Mouse (Mus musculus): ENCODE data around the gene Flvcr1. TPM values are rescaled to one million over a fixed set of nuclear protein-coding genes. Genes with fewer than 3 reads are reported as not detected.
A peak's percentile ranks its signal among the peaks of the same experiment; 100 is the strongest.

Gene Flvcr1
- polyA plus RNA-seq, 1 experiment from 2014 or later, result 9.8 TPM

DNA sequence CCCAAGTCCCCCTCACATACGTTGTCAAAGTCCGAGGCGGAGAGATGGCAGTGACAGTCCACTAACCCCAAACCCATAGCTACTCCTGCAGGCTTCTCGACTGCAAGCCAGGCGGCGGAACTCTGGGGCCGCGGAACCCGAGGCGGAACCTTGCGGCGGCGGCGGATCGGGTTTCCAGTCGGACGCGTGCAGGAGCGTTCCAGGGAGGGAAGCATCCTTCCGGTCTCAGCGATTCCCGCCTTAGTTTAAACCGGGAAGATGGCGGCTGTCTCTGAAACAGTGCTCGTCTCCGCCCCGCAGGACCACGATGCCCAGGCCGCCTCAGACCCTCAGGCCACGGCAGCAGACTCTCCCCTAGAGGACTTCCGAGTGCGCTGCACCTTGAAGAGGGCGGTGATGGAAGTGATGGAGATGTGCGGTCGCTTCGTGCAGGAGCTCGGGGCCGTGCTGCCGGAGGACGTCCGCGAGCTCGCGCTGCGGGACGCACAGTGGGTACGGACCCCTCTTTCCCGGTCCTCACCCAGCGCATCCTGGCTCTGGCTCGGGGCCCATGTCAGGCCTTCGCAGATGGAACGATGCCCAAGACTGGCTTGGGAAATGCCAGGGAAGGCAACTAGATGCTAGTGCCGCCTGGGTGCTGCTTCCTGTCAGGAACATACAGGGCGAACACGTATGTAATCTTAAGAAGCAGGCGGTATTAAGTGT is 37.0 kb upstream of the Flvcr1 start, which contains the start of the genes Tatdn3 and Nsl1:
Gene Tatdn3, minus strand, starts transcription at position 152 of the 705 bp plus-strand sequence.
Gene Nsl1, plus strand, starts transcription at position 232 of the 705 bp plus-strand sequence.
- peak; percentile 92 for ATAC-seq
- H3K27me3 ChIP-seq (replicated peaks), result no peaks in the 10 kb centered on the region
- peak within 1 kb of the TSS; percentile 59; the same call in 1 of the 2 replicates for H3K27ac ChIP-seq

DNA sequence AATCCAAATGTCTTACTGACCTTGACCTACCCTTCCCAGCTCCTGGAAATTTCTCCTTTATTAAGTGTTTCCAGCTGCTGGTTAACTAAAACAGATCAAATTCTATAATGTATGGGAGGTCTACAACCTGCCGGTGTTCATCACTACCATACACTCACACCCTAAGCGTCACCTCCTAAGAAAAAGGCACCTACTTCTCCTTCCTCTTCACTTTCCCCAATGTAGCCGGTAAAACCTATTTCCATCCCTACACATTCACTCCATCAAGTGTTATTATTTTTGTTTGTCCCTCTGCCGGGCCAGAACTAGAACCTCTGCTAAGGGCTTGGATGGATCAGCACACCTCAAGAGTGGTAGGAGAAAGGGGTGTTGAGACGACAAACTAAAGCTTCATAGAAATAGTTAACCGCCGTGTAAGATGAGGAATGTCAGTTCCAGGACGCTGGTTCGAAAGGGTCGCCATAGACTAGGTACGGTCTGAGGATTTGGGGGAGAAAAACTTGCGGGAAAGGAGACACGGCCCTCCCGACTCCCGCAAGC is 36.4 kb upstream of the Flvcr1 start:
- peak; percentile 48 for ATAC-seq
- H3K27me3 ChIP-seq (replicated peaks), result no peaks in the 10 kb centered on the region
- no peaks in the 10 kb centered on the region for H3K9me3 ChIP-seq
- peaks cover 11% of the 10 kb centered on the region; the same call in 1 of the 2 replicates for H3K4me1 ChIP-seq (replicated peaks)
- WGBS, result 5% methylated on average over 15 of the region's 15 CpGs
- H3K4me3 ChIP-seq (replicated peaks), result peak overlapping the region; percentile 89
- H3K9ac ChIP-seq, result peak overlapping the region; percentile 77
- H3K4me2 ChIP-seq (replicated peaks), result peak overlapping the region; percentile 74
- H3K36me3 ChIP-seq, result peaks cover 11% of the 10 kb centered on the region; the same call in 1 of the 2 replicates
- H3K27ac ChIP-seq, result no peak overlapping the region

More for the DNA sequence above, 37.0 kb upstream of the Flvcr1 start, which contains the start of the genes Tatdn3 and Nsl1:
- peak within 1 kb of the TSS; percentile 89 for H3K4me3 ChIP-seq (replicated peaks)
- no peaks in the 10 kb centered on the region for H3K9me3 ChIP-seq
- peaks cover 11% of the 10 kb centered on the region; the same call in 1 of the 2 replicates for H3K36me3 ChIP-seq
- H3K4me1 ChIP-seq (replicated peaks), result peaks cover 11% of the 10 kb centered on the region; the same call in 1 of the 2 replicates
- WGBS, result under 1% methylated on average over 56 of the region's 56 CpGs
- peak within 1 kb of the TSS; percentile 77 for H3K9ac ChIP-seq
- H3K4me2 ChIP-seq (replicated peaks), result peak within 1 kb of the TSS; percentile 74

DNA sequence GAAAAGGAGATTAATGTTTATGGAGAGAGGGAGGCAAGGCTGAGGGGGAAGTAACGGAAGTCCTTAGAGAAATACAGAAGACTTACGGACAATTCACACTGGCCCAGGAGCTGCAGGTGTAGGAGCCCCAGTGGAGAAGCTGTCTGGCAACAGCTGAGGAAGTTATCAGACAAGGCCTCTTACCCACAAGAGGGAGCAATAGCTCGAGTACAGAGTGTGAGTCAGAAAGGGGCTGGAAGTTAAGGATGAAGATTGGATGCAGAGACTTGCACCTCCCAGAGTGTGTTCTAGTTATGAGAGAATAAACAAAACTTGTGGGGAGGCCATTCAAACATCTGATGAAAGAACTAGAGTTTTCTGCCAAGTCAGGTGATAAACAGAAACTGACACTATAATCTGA is 31.5 kb upstream of the Flvcr1 start:
- WGBS, result 65% methylated on average over 3 of the region's 3 CpGs

DNA sequence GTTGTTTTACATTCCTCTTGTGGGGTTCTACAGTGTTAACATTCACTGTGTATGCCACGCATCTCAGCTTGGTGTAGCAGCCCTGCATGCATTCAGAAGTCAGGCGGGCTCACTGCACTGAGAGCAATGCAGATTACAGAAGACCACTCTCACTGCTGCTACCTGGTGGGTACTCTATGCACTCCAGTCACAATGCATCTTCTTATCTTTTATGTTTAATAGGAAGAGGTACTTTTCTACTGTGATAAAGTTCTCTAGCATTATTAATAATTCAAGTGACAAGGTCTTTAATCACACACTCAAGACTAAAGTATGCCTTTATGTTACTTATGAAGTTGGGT is 29.5 kb upstream of the Flvcr1 start:
- no peak overlapping the region for H3K4me3 ChIP-seq (replicated peaks)
- WGBS, result 67% methylated on average over 2 of the region's 2 CpGs
- no peaks in the 10 kb centered on the region for H3K27me3 ChIP-seq (replicated peaks)
- H3K9me3 ChIP-seq, result no peaks in the 10 kb centered on the region
- H3K9ac ChIP-seq, result no peak overlapping the region
- H3K4me1 ChIP-seq (replicated peaks), result no peaks in the 10 kb centered on the region
- no peak overlapping the region for H3K27ac ChIP-seq
- no peaks in the 10 kb centered on the region for H3K36me3 ChIP-seq
- ATAC-seq, result 0 out of 2 replicates have a peak, but pooled peaks have one; percentile 3
- no peak overlapping the region for H3K4me2 ChIP-seq (replicated peaks)

More for the DNA sequence above, 31.5 kb upstream of the Flvcr1 start:
- H3K4me1 ChIP-seq (replicated peaks), result 0 out of 2 replicates have a peak, but pooled peaks cover 2% of the 10 kb centered on the region
- H3K9ac ChIP-seq, result no peak overlapping the region
- H3K4me2 ChIP-seq (replicated peaks), result no peak overlapping the region
- no peak overlapping the region for H3K4me3 ChIP-seq (replicated peaks)
- H3K36me3 ChIP-seq, result no peaks in the 10 kb centered on the region
- H3K9me3 ChIP-seq, result no peaks in the 10 kb centered on the region
- H3K27ac ChIP-seq, result no peak overlapping the region
- no peaks in the 10 kb centered on the region for H3K27me3 ChIP-seq (replicated peaks)
- ATAC-seq, result no peak

DNA sequence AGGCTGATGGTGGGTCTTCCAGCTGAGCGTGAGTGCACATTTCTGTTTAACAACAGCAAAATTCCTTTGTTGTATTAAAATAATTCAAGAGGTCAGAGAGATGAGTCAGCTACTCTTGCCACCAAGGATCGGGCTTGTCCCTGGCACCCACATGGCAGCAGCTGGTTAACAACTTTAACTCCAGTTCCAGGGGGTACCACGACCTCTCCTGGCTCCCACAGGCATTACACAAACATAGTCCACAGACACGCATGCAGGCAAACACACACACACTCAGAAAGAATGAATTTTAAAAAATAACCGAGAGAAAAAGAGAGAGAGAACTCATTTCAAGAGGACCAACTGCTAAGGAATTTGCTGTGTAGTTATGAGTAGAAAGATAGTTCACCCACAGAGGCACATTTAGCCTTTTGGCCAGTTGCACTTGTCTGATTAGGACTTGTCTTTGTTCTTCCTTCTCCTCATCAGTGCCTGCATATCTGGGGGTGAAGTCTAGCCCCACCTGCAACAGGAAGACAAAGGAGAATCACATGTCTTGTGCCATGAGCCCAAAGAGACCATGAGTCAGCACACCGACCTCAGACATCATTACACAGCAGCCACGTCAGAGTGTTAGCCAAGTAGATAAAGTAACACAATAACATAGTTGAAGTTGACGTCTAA is 29.0 kb upstream of the Flvcr1 start:
- H3K4me1 ChIP-seq (replicated peaks), result no peaks in the 10 kb centered on the region
- H3K9me3 ChIP-seq, result no peaks in the 10 kb centered on the region
- no peak overlapping the region for H3K4me3 ChIP-seq (replicated peaks)
- no peak overlapping the region for H3K27ac ChIP-seq
- ATAC-seq, result peak; percentile 59; the same call in 1 of the 2 replicates
- H3K4me2 ChIP-seq (replicated peaks), result no peak overlapping the region
- whole genome bisulfite sequencing, result 71% methylated on average over 8 of the region's 8 CpGs
- H3K27me3 ChIP-seq (replicated peaks), result no peaks in the 10 kb centered on the region
- H3K9ac ChIP-seq, result no peak overlapping the region
- H3K36me3 ChIP-seq, result no peaks in the 10 kb centered on the region

DNA sequence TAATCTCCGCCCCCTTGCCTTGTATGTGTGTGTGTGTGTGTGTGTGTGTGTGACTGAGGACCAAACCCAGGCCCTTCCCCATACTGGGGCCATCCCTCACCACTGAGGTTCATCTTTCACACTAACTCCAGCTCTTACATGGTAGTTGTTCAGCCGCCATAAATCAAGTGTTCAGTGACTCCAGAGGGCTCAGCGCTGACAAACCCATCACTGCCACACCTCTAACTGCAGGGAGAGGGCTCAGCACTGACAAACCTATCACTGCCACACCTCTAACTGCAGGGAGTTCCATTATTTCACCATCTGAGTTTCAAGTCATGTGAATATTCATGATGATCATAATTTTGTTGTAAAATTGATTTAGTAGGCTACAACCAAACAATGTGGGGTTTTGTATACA is 27.6 kb upstream of the Flvcr1 start:
- Histone ChIP-seq H3K36me3 (no peaks in the 10 kb centered on the region), H3K4me2 (replicated peaks) (no peak overlapping the region), H3K4me1 (replicated peaks) (no peaks in the 10 kb centered on the region), H3K27ac (no peak overlapping the region), H3K9me3 (no peaks in the 10 kb centered on the region), H3K9ac (no peak overlapping the region), H3K27me3 (replicated peaks) (no peaks in the 10 kb centered on the region), H3K4me3 (replicated peaks) (no peak overlapping the region)
- 69% methylated on average over 3 of the region's 3 CpGs for WGBS
- ATAC-seq, result peak; percentile 71; the same call in 1 of the 2 replicates

DNA sequence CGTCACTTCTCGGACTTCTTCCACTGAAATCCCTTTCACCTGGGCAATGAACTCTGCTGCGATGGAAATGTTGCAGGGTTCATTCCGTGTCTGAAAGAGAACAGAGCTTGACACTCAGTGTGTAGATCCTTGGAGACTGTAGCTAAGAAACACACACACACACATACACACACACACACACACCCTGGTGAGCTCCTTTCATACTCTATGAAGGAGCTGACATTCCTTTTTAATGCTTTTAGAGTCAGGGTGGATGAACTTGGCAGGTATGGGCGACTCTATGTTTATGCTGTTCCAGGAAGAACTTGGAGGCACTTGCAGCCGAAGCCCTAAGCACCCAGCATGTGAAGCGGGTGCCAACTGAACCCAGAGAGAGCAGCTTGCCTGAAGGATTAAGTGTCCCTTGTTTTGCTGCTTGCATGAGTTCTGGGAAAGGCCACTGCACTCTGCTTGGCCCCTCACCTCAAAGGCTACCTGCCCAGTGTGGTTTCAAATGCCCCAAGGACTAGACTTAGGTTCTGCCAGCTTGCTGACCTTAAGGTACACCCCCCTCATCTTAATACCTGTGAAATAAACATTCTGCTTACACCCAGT is 20.4 kb upstream of the Flvcr1 start:
- Histone ChIP-seq H3K4me1 (replicated peaks) (no peaks in the 10 kb centered on the region), H3K36me3 (no peaks in the 10 kb centered on the region), H3K9ac (no peak overlapping the region), H3K4me3 (replicated peaks) (no peak overlapping the region), H3K4me2 (replicated peaks) (no peak overlapping the region), H3K27me3 (replicated peaks) (no peaks in the 10 kb centered on the region), H3K27ac (no peak overlapping the region), H3K9me3 (no peaks in the 10 kb centered on the region)
- 72% methylated on average over 7 of the region's 7 CpGs for WGBS
- no peak for ATAC-seq

DNA sequence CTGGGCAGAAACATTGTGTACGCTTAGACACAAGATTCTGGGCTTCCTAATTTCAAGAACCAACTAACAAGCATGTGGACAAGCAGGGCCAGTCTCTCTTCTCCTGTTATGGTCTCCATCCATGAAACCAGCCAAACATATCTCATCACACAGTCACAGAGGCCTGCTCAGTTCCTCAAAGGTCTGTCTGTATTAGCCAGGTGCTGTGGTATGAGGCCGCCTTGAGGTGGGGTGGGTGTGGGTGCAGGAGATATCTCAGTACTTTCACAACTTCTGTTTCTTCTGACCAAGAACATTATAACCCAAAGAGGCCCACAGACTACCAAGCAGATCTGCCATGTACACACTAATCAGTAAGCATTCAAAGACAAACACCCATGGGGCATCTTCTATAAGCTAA is 19.3 kb upstream of the Flvcr1 start:
- no peak overlapping the region for H3K4me2 ChIP-seq (replicated peaks)
- H3K36me3 ChIP-seq, result no peaks in the 10 kb centered on the region
- no peaks in the 10 kb centered on the region for H3K9me3 ChIP-seq
- H3K9ac ChIP-seq, result no peak overlapping the region
- H3K27ac ChIP-seq, result no peak overlapping the region
- no peak overlapping the region for H3K4me3 ChIP-seq (replicated peaks)
- WGBS, result 97% methylated on average over 2 of the region's 2 CpGs
- no peak for ATAC-seq
- no peaks in the 10 kb centered on the region for H3K27me3 ChIP-seq (replicated peaks)
- no peaks in the 10 kb centered on the region for H3K4me1 ChIP-seq (replicated peaks)

DNA sequence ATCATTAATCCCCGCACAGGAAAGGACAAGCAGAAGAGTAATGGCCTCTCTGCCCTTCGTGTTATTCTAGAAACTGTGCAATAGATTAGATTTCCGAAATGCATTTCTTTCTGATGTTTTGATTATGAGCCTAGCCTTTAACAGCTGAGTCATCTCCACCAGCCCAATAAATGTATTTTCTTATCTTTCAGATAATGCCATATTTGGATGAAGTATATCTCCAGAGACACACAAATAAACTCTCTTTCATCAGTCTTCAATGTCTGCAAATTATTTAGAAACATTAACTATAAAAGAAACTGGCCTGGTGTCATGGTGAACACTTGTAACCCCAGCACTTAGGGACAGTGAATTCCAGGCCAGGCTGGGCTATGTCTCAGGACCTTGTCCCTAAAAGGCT is 16.7 kb upstream of the Flvcr1 start:
- no peak for ATAC-seq
- no peaks in the 10 kb centered on the region for H3K36me3 ChIP-seq
- H3K27me3 ChIP-seq (replicated peaks), result no peaks in the 10 kb centered on the region
- WGBS, result 60% methylated on average over 3 of the region's 3 CpGs
- H3K9me3 ChIP-seq, result no peaks in the 10 kb centered on the region
- H3K4me1 ChIP-seq (replicated peaks), result no peaks in the 10 kb centered on the region
- no peak overlapping the region for H3K9ac ChIP-seq
- H3K4me2 ChIP-seq (replicated peaks), result no peak overlapping the region
- no peak overlapping the region for H3K4me3 ChIP-seq (replicated peaks)
- H3K27ac ChIP-seq, result no peak overlapping the region

DNA sequence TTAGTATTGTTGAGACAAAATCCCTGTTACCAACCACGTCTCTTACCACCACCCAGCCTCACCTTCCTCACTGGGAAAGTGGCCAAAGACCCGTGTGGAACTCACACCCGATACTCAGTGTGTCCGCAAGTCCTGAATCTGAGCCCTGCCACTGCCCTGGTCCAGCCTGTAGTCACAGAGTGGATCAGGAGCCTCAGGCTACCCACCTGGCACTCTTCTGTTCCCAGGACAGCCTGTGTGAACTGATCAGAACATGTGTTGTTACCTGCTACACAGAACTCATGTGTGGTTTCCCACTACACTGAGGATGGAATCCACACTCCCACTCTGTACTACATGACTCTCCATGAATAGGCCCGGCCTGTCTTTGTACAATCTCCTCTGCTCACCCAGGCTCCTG is 16.1 kb upstream of the Flvcr1 start:
- Histone ChIP-seq H3K4me1 (replicated peaks) (no peaks in the 10 kb centered on the region), H3K36me3 (no peaks in the 10 kb centered on the region), H3K4me3 (replicated peaks) (no peak overlapping the region), H3K9me3 (no peaks in the 10 kb centered on the region), H3K4me2 (replicated peaks) (no peak overlapping the region), H3K27ac (no peak overlapping the region), H3K9ac (no peak overlapping the region), H3K27me3 (replicated peaks) (no peaks in the 10 kb centered on the region)
- WGBS, result 78% methylated on average over 5 of the region's 5 CpGs
- ATAC-seq, result no peak

DNA sequence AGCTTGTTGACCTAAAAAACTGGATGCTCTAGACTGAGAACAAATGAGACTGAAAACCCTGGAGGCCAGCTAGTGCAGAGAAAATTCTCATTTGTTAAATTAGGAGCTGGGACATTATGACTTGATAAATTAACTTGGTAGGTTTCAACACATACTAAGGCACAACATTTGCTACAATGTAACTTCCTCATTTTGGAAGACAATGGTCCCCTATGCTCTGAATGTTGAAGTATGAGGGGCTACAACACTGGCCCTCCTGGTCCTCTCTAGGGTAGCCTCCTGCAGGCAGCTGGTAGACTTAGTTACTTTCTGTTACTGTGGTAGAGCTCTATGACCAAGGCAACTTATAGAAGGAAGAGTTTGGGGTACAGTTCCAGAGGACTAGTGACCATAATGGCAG is 15.4 kb upstream of the Flvcr1 start:
- Histone ChIP-seq H3K9ac (no peak overlapping the region), H3K4me1 (replicated peaks) (no peaks in the 10 kb centered on the region), H3K27ac (no peak overlapping the region), H3K36me3 (no peaks in the 10 kb centered on the region), H3K9me3 (no peaks in the 10 kb centered on the region), H3K4me3 (replicated peaks) (no peak overlapping the region), H3K27me3 (replicated peaks) (no peaks in the 10 kb centered on the region), H3K4me2 (replicated peaks) (no peak overlapping the region)
- no peak for ATAC-seq

DNA sequence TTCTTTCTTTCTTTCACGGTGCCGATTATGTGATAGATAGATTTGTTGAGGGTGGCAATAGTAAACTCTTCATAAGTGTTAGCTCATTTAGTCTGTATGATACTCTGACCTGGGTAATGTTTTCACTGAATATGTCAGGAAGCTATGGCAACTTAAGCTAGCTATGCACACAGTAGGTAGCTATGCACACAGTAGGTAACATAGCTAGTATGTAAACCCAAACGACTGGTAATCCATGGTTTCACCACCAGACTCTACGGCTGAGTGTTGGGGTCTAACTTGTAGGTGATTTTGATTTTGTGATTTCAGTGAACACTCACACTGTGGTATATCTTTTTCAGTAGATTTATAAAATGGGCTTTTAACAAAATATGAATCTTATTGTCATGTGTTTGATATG is 12.0 kb upstream of the Flvcr1 start:
- H3K4me3 ChIP-seq (replicated peaks), result no peak overlapping the region
- H3K27me3 ChIP-seq (replicated peaks), result no peaks in the 10 kb centered on the region
- no peak overlapping the region for H3K4me2 ChIP-seq (replicated peaks)
- no peak for ATAC-seq
- 86% methylated on average over 4 of the region's 4 CpGs for WGBS
- H3K27ac ChIP-seq, result no peak overlapping the region
- no peaks in the 10 kb centered on the region for H3K4me1 ChIP-seq (replicated peaks)
- H3K36me3 ChIP-seq, result no peaks in the 10 kb centered on the region
- no peak overlapping the region for H3K9ac ChIP-seq
- no peaks in the 10 kb centered on the region for H3K9me3 ChIP-seq
